Comparison of ENCODE assay signal across 9 mouse cellular contexts in genomic region chr9:44093612-44094503, GRCm38 (mm10). TPM values are rescaled to one million over a fixed set of nuclear protein-coding genes. Genes with fewer than 3 reads are reported as not detected.
A peak's percentile ranks its signal among the peaks of the same experiment; 100 is the strongest.
DNase-seq lines count a peak whose midpoint lies in the region; ATAC-seq lines count a peak whose summit lies in the region.
"Had no signal": no experiment of that assay in that cellular context is flagged by ENCODE, and none has a peak within 500 bp of the region (broad histone marks: within the 10 kb centered on the region; RNA-seq: fewer than 3 reads in every experiment).

No protein-coding gene starts in this region.

- 31% methylated on average over 24 of the region's 24 CpGs for WGBS in hindbrain, embryonic 14.5 days

- peaks cover 5% of the 10 kb centered on the region for H3K4me1 ChIP-seq in hindbrain, embryonic 14.5 days (replicated peaks; ENCODE audit: control insufficient read depth, insufficient read depth, low read length)

- 0 out of 2 replicates have a peak, but pooled peaks have one; percentile 47 for ATAC-seq in hindbrain, embryonic 14.5 days (ENCODE audit: low FRiP score)
- ATAC-seq in megakaryocyte, adult 5-6 weeks (ENCODE audit: poor library complexity, severe bottlenecking), result peak; percentile 60

- DNase-seq in ES-CJ7 (ENCODE audit: low read depth, low spot score), result peak; percentile 66
- DNase-seq in cerebellum, adult 8-10 months, result peak; percentile 88
- DNase-seq in frontal cortex, postnatal 10 days (ENCODE audit: low spot score in 2 of 2), result peak; percentile 74 to 78
- DNase-seq in hindbrain, embryonic 14.5 days (ENCODE audit: low spot score), result peak; percentile 69
- DNase-seq in left cerebral cortex, adult 18-20 months (ENCODE audit: low spot score in 2 of 2), result peak; percentile 89 to 92
- peak; percentile 86 to 90 for DNase-seq in right cerebral cortex, adult 2 months (ENCODE audit: low spot score in 2 of 2)
- DNase-seq in urinary bladder, postnatal 4 days (ENCODE audit: low spot score in 2 of 2), result peak; percentile 73 to 86

- H3K27ac ChIP-seq in hindbrain, embryonic 14.5 days, result no peak overlapping the region
- H3K27ac ChIP-seq: embryonic facial prominence, embryonic 15.5 days had no signal

- no peaks in the 10 kb centered on the region for H3K9me3 ChIP-seq in hindbrain, embryonic 14.5 days (ENCODE audit: control insufficient read depth, low read length)
- H3K9me3 ChIP-seq: embryonic facial prominence, embryonic 15.5 days had no signal

- H3K4me3 ChIP-seq in hindbrain, embryonic 14.5 days (replicated peaks; ENCODE audit: low read length), result peak overlapping the region; percentile 17
- H3K4me3 ChIP-seq: embryonic facial prominence, embryonic 15.5 days had no signal

- H3K4me2 ChIP-seq in hindbrain, embryonic 14.5 days (replicated peaks), result peak overlapping the region; percentile 44
- H3K4me2 ChIP-seq: embryonic facial prominence, embryonic 15.5 days had no signal

- 0 out of 2 replicates have a peak overlapping the region, but pooled peaks have one; percentile 28 for H3K9ac ChIP-seq in hindbrain, embryonic 14.5 days
- H3K9ac ChIP-seq: embryonic facial prominence, embryonic 15.5 days had no signal

- no peaks in the 10 kb centered on the region for H3K27me3 ChIP-seq in hindbrain, embryonic 14.5 days (ENCODE audit: control insufficient read depth, insufficient read depth, low read length)
- H3K27me3 ChIP-seq: embryonic facial prominence, embryonic 15.5 days had no signal

- peaks cover 9% of the 10 kb centered on the region; the same call in 1 of the 2 replicates for H3K36me3 ChIP-seq in hindbrain, embryonic 14.5 days (replicated peaks; ENCODE audit: control insufficient read depth, insufficient read depth)

RNA-seq across cellular contexts. Expression of gene Mfrp, which starts 7.7 kb away (rescaled TPM):
- 0.31 and 0.41 TPM in 2 replicates for polyA plus RNA-seq in hindbrain, embryonic 14.5 days (2014; fragmentation: Nextera tagmentation; extraction: Ambion mirVana)
- under 1 TPM in 1 of 2 experiments, not detected in 1; 0.16 TPM for total RNA-seq in left cerebral cortex, adult 18-20 months (2021)
- not detected in 2 replicates for total RNA-seq in megakaryocyte, adult 5-6 weeks (2015)
- 0.24 TPM in 1 of 2 replicates, not detected in the other for total RNA-seq in megakaryocyte, adult 5-6 weeks (2017)

RNA-seq across cellular contexts. Expression of gene C1qtnf5, which starts 13.2 kb away (rescaled TPM):
- 7.0 and 8.0 TPM in 2 replicates for polyA plus RNA-seq in hindbrain, embryonic 14.5 days (2014; fragmentation: Nextera tagmentation; extraction: Ambion mirVana)
- total RNA-seq in left cerebral cortex, adult 18-20 months (2021), result 10 to 100 TPM; 18.1 to 23.2 TPM
- total RNA-seq in megakaryocyte, adult 5-6 weeks (2015), result 0.27 TPM in 1 of 2 replicates, not detected in the other
- total RNA-seq in megakaryocyte, adult 5-6 weeks (2017), result 0.40 TPM in 1 of 2 replicates, not detected in the other

RNA-seq across cellular contexts. Expression of gene Gm49380, which starts 19.4 kb away (rescaled TPM):
- 0.35 TPM in 1 of 2 replicates, not detected in the other for polyA plus RNA-seq in hindbrain, embryonic 14.5 days (2014; fragmentation: Nextera tagmentation; extraction: Ambion mirVana)
- total RNA-seq in left cerebral cortex, adult 18-20 months (2021), result under 1 TPM; 0.14 to 0.42 TPM
- not detected in 2 replicates for total RNA-seq in megakaryocyte, adult 5-6 weeks (2015)
- total RNA-seq in megakaryocyte, adult 5-6 weeks (2017), result not detected in 2 replicates

RNA-seq across cellular contexts. Expression of gene Rnf26, which starts 19.5 kb away (rescaled TPM):
- polyA plus RNA-seq in hindbrain, embryonic 14.5 days (2014; fragmentation: Nextera tagmentation; extraction: Ambion mirVana), result 30.6 and 32.7 TPM in 2 replicates
- 10 to 100 TPM; 28.7 to 31.9 TPM for total RNA-seq in left cerebral cortex, adult 18-20 months (2021)
- 35.9 and 36.7 TPM in 2 replicates for total RNA-seq in megakaryocyte, adult 5-6 weeks (2015)
- 16.3 and 20.9 TPM in 2 replicates for total RNA-seq in megakaryocyte, adult 5-6 weeks (2017)

RNA-seq across cellular contexts. Expression of gene Usp2, which starts 27.0 kb away (rescaled TPM):
- polyA plus RNA-seq in hindbrain, embryonic 14.5 days (2014; fragmentation: Nextera tagmentation; extraction: Ambion mirVana), result 8.4 and 11.6 TPM in 2 replicates
- 10 to 100 TPM; 79.1 to 86.3 TPM for total RNA-seq in left cerebral cortex, adult 18-20 months (2021)
- 1.3 and 4.5 TPM in 2 replicates for total RNA-seq in megakaryocyte, adult 5-6 weeks (2015)
- total RNA-seq in megakaryocyte, adult 5-6 weeks (2017), result 1.1 and 1.3 TPM in 2 replicates

Comparison
In these comparisons a context has a peak if more than half of its experiments do, and no peak if none do; other contexts are left out.
1. RNA of gene C1qtnf5, which starts 13.2 kb away (total RNA-seq): 18.1 to 23.2 TPM in left cerebral cortex, adult 18-20 months; 0.27 to 0.40 TPM in megakaryocyte, adult 5-6 weeks; every median in the first group is over 10 times any median in the second.
2. Peak in every context shown above with its lines, with median percentiles within 50 percentile points of each other: DNase-seq.